Comparison of ENCODE assay signal across 18 mouse cellular contexts in the genomic region with DNA sequence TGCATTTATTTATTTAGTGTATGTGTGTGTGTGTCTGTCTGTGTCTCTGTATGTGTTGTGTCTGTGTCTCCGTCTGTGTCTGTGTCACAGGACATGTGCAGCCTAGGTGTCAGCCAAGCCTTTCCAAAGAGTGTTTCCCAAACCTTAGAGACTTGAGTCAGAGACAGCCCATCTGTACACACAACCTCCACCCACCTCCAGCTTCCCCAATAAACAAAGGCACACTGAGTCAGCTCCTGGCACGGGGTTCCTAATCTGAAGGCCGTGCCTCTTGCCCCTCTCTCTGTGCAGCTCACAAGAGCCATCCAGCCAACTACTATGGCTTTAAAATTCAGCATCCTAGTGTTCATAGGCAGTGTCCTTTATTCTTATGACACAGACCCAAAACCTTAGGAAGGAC. TPM values are rescaled to one million over a fixed set of nuclear protein-coding genes. Genes with fewer than 3 reads are reported as not detected.
DNase-seq lines count a peak whose midpoint lies in the region; TF ChIP-seq lines count a peak whose summit lies in the region.
"Had no signal": no experiment of that assay in that cellular context is flagged by ENCODE, and none has a peak within 500 bp of the region (broad histone marks: within the 10 kb centered on the region; RNA-seq: fewer than 3 reads in every experiment).

No protein-coding gene starts in this region.

- DNase-seq in adrenal gland, adult 2 months: peak; percentile 29
- DNase-seq in adrenal gland, postnatal 10 days: no peak
- DNase-seq in cerebellum, postnatal 14 days: peak; percentile 40 to 46
- no peak for DNase-seq in cerebellum, adult 9-11 months
- DNase-seq in testis, postnatal 10 days (ENCODE audit: low spot score): no peak
- peak; percentile 52 for DNase-seq in fibroblast of lung, adult 2 months (ENCODE audit: low read depth)
- DNase-seq in thymus, adult 18-20 months: no peak
- DNase-seq: cerebellum, adult 2 months; gastrocnemius, postnatal 10 days; heart, postnatal 10 days; heart, postnatal 4 days; kidney, adult 18-20 months had no signal

- TF ChIP-seq CTCF in testis, adult 2 months (IDR thresholded peaks at IDR 0.05; ENCODE audit: control insufficient read depth, insufficient read depth, insufficient replicate concordance, low read depth, low read length): no peak

- H3K36me3 ChIP-seq in testis, adult 2 months (ENCODE audit: control insufficient read depth, insufficient read depth, low read length): no peaks in the 10 kb centered on the region
- H3K36me3 ChIP-seq: embryonic facial prominence, embryonic 10.5 days; heart, embryonic 10.5 days; intestine, embryonic 15.5 days had no signal

- H3K27me3 ChIP-seq in testis, adult 2 months (ENCODE audit: control insufficient read depth, insufficient read depth, low read length): no peaks in the 10 kb centered on the region
- H3K27me3 ChIP-seq: CH12.LX; intestine, embryonic 15.5 days had no signal

- H3K4me3 ChIP-seq in testis, adult 2 months (ENCODE audit: control insufficient read depth, low read depth, low read length): peak overlapping the region; percentile 80
- H3K4me3 ChIP-seq: embryonic facial prominence, embryonic 10.5 days; heart, embryonic 10.5 days; intestine, embryonic 15.5 days had no signal

- no peak overlapping the region for H3K27ac ChIP-seq in testis, adult 2 months (ENCODE audit: control insufficient read depth, insufficient read depth, low read depth, low read length)
- H3K27ac ChIP-seq: embryonic facial prominence, embryonic 10.5 days; heart, embryonic 10.5 days; hindbrain, embryonic 14.5 days; intestine, embryonic 15.5 days had no signal

- no peaks in the 10 kb centered on the region for H3K4me1 ChIP-seq in testis, adult 2 months (ENCODE audit: control insufficient read depth, insufficient read depth, low read length)
- H3K4me1 ChIP-seq: heart, embryonic 10.5 days; intestine, embryonic 15.5 days had no signal

- TF ChIP-seq POLR2A in testis, adult 2 months (IDR thresholded peaks at IDR 0.05; ENCODE audit: control insufficient read depth, low read depth, low read length): no peak

RNA-seq across cellular contexts. Expression of a gene that starts 42.1 kb away (rescaled TPM):
- total RNA-seq in adrenal gland, adult 2 months (2021): 1 to 10 TPM; 2.0 to 4.2 TPM
- 2.9 and 4.0 TPM in 2 replicates for polyA plus RNA-seq in adrenal gland, adult 2 months (2012; rRNA removed)
- total RNA-seq in adrenal gland, postnatal 10 days (2021): 1 to 10 TPM; 1.7 to 1.8 TPM
- 5.5 and 6.6 TPM in 2 replicates for polyA plus RNA-seq in testis, adult 2 months (2012; rRNA removed)
- total RNA-seq: CH12.LX had no signal

Comparison
In these comparisons a context has a peak if more than half of its experiments do, and no peak if none do; other contexts are left out.
1. DNase-seq: peak in adrenal gland, adult 2 months (single experiment), cerebellum, postnatal 14 days (2 of 2) and fibroblast of lung, adult 2 months (single experiment); none in adrenal gland, postnatal 10 days (single experiment), cerebellum, adult 9-11 months (single experiment), testis, postnatal 10 days (single experiment) and thymus, adult 18-20 months (0 of 2).